8 mouse cellular contexts compared by ENCODE assay signal in the genomic region with DNA sequence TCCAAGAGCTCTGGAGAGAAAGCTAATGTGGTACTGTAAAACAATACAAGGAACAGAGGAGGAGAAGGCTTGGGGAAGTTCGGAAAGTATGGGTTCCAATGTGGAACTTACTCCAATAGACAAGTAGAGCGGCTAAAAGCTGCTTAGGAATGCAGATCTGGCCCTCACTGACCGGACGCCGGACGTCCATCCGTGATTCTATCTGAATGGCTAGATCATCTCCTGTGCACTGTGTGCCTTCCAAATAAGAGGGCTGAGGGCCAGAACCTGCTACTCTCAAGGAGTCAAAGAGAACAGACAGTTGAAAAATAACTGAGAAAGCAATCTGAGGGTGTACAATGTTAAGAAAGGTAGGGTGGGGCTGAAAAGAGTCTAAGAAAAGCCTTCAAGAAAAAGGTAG. TPM values are rescaled to one million over a fixed set of nuclear protein-coding genes. Genes with fewer than 3 reads are reported as not detected.
DNase-seq lines count a peak whose midpoint lies in the region; ATAC-seq lines count a peak whose summit lies in the region.

No protein-coding gene starts in this region.

- no peaks in the 10 kb centered on the region for H3K27me3 ChIP-seq in heart, embryonic 11.5 days (ENCODE audit: control insufficient read depth, insufficient read depth, low read length)
- no peaks in the 10 kb centered on the region for H3K27me3 ChIP-seq in limb, embryonic 13.5 days

- H3K4me2 ChIP-seq in heart, embryonic 11.5 days: peak overlapping the region; percentile 88
- H3K4me2 ChIP-seq in limb, embryonic 13.5 days (replicated peaks): peak overlapping the region; percentile 73

- H3K9ac ChIP-seq in heart, embryonic 11.5 days (ENCODE audit: low read depth, low read length): no peak overlapping the region
- H3K9ac ChIP-seq in limb, embryonic 13.5 days: 0 out of 2 replicates have a peak overlapping the region, but pooled peaks have one; percentile 65

- H3K4me3 ChIP-seq in heart, embryonic 11.5 days (ENCODE audit: low read depth, low read length): peak overlapping the region; percentile 86; the same call in 1 of the 2 replicates
- H3K4me3 ChIP-seq in limb, embryonic 13.5 days: peak overlapping the region; percentile 75

- H3K36me3 ChIP-seq in heart, embryonic 11.5 days (ENCODE audit: control insufficient read depth, insufficient read depth, low read length): no peaks in the 10 kb centered on the region
- no peaks in the 10 kb centered on the region for H3K36me3 ChIP-seq in limb, embryonic 13.5 days

- H3K9me3 ChIP-seq in heart, embryonic 11.5 days (replicated peaks; ENCODE audit: control insufficient read depth, low read length): no peaks in the 10 kb centered on the region
- H3K9me3 ChIP-seq in limb, embryonic 13.5 days: no peaks in the 10 kb centered on the region

- DNase-seq in gastrocnemius, adult 18-20 months (ENCODE audit: low spot score): peak; percentile 15
- DNase-seq in gastrocnemius, postnatal 4 days (ENCODE audit: low spot score in 2 of 2): no peak
- peak; percentile 39 to 48 for DNase-seq in cerebellum, adult 18-20 months
- no peak for DNase-seq in right cerebral cortex, adult 2 months (ENCODE audit: low spot score in 2 of 2)
- no peak for DNase-seq in spleen, adult 18-20 months
- no peak for DNase-seq in spleen, postnatal 14 days (ENCODE audit: low spot score in 2 of 2)

- H3K27ac ChIP-seq in heart, embryonic 11.5 days (ENCODE audit: low read depth, low read length): no peak overlapping the region
- H3K27ac ChIP-seq in limb, embryonic 13.5 days: no peak overlapping the region

- 0 out of 2 replicates have a peak, but pooled peaks cover 5% of the 10 kb centered on the region for H3K4me1 ChIP-seq in heart, embryonic 11.5 days (ENCODE audit: control insufficient read depth, insufficient read depth, low read length)
- H3K4me1 ChIP-seq in limb, embryonic 13.5 days: peaks cover 28% of the 10 kb centered on the region

- WGBS in heart, embryonic 11.5 days (ENCODE audit: insufficient replicate concordance): 72% methylated on average over 7 of the region's 7 CpGs
- WGBS in limb, embryonic 13.5 days: 90% methylated on average over 7 of the region's 7 CpGs

- no peak for ATAC-seq in heart, embryonic 11.5 days (replicated peaks; ENCODE audit: insufficient number of reproducible peaks, low FRiP score, low TSS enrichment)
- ATAC-seq in limb, embryonic 13.5 days (ENCODE audit: low FRiP score, low read depth): no peak

RNA-seq across cellular contexts. Expression of a gene that starts 1.5 kb away (rescaled TPM):
- total RNA-seq in gastrocnemius, adult 18-20 months (2021): 10 to 100 TPM; 12.6 to 16.5 TPM
- total RNA-seq in gastrocnemius, postnatal 4 days (2021): 10 to 100 TPM; 17.5 to 18.2 TPM
- 11.2 and 11.9 TPM in 2 replicates for polyA plus RNA-seq in heart, embryonic 11.5 days (2014; fragmentation: Nextera tagmentation; extraction: Ambion mirVana)
- polyA plus RNA-seq in limb, embryonic 13.5 days (2015; fragmentation: Nextera tagmentation; extraction: Ambion mirVana): 15.9 and 16.2 TPM in 2 replicates

Comparison
In these comparisons a context has a peak if more than half of its experiments do, and no peak if none do; other contexts are left out.
1. DNase-seq: peak in gastrocnemius, adult 18-20 months (single experiment) and cerebellum, adult 18-20 months (2 of 2); none in gastrocnemius, postnatal 4 days (0 of 2), right cerebral cortex, adult 2 months (0 of 2), spleen, adult 18-20 months (0 of 2) and spleen, postnatal 14 days (0 of 2).